Mouse (Mus musculus): Measurements from ENCODE around the gene Rrp9.

DNA sequence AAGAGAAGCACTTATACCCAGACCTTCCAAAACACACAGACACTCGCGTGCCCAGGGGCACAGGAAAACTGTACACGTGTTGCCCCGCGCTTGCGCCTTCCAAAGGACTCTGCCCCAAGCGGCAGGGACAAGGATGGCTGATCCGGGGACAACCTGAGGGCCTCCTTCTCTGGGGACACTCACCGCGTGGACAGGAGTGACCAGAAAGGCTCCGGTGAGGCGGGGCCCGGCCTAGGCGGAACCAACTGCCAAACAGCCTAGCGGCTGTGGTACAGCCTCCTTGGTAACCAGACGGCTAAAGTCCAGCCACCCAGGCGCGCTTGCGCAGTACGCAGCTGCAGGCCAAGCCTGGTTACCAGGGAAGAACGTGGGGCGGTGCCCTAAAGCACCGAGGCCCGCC is 28.4 kb upstream of the Rrp9 start, which contains the start of the genes Abhd14b and Abhd14a:
- TF ChIP-seq CTCF (IDR thresholded peaks at IDR 0.05; ENCODE audit: low read depth) (peak; percentile 76), EP300 (optimal IDR thresholded peaks at IDR 0.05) (no peak)

Measured in stomach, postnatal 0 days (tissue).